Mouse (Mus musculus) limb, embryonic 14.5 days (tissue): ENCODE data around the gene Nek2. TPM values are rescaled to one million over a fixed set of nuclear protein-coding genes. Genes with fewer than 3 reads are reported as not detected.

Experiments
- ATAC-seq: fragments of 200-750 bp; cut with Nextera tagmentation; 2 replicates; pipeline ENCODE4 v1.8.0; 2017; ENCODE audit warnings: low read depth, moderate number of reproducible peaks, moderate TSS enrichment; ENCODE audit not compliant: low FRiP score
- DNase-seq: peaks from one replicate; pipeline ENCODE4 v3.0.0-alpha.2; 2015; ENCODE audit warnings: low spot score
- H3K27ac ChIP-seq: fragments of 300-500 bp; sonication (generic); replicated peaks from 2 replicates; pipeline ENCODE4 v1.5.1; 2014; ENCODE audit warnings: low read depth, mild to moderate bottlenecking, low read length, moderate library complexity, mixed read lengths
- H3K27me3 ChIP-seq: fragments of 300-500 bp; sonication (generic); 2 replicates; pipeline ENCODE4 v1.6.1; 2014; ENCODE audit warnings: low read length, mixed read lengths; ENCODE audit not compliant: control insufficient read depth, insufficient read depth
- H3K36me3 ChIP-seq: fragments of 300-500 bp; sonication (generic); 2 replicates; pipeline ENCODE4 v1.6.1; 2014; ENCODE audit warnings: mild to moderate bottlenecking, low read length, moderate library complexity, mixed read lengths; ENCODE audit not compliant: control insufficient read depth, insufficient read depth
- H3K4me1 ChIP-seq: fragments of 300-500 bp; sonication (generic); 2 replicates; pipeline ENCODE4 v1.6.1; 2014; ENCODE audit warnings: antibody characterized with exemption, low read length, mixed read lengths; ENCODE audit not compliant: control insufficient read depth, insufficient read depth
- H3K4me2 ChIP-seq: fragments of 300-500 bp; sonication (generic); replicated peaks from 2 replicates; pipeline ENCODE4 v1.6.1; 2014; ENCODE audit warnings: low read depth, mild to moderate bottlenecking, low read length, moderate library complexity; ENCODE audit not compliant: severe bottlenecking
- H3K4me3 ChIP-seq: fragments of 300-500 bp; sonication (generic); replicated peaks from 2 replicates; pipeline ENCODE4 v1.5.1; 2014; ENCODE audit warnings: low read length
- H3K9ac ChIP-seq: fragments of 300-500 bp; sonication (generic); 2 replicates; pipeline ENCODE4 v1.6.1; 2014; ENCODE audit warnings: mild to moderate bottlenecking, low read depth, low read length, moderate library complexity; ENCODE audit not compliant: severe bottlenecking
- H3K9me3 ChIP-seq: fragments of 300-500 bp; sonication (generic); 2 replicates; pipeline ENCODE4 v1.6.1; 2016; ENCODE audit warnings: low read length; ENCODE audit not compliant: control insufficient read depth
- POLR2A ChIP-seq: fragments of 200-500 bp; IDR thresholded peaks from 2 replicates; pipeline ENCODE4 v1.8.0; 2012; ENCODE audit warnings: inconsistent platforms, mild to moderate bottlenecking, moderate library complexity, borderline replicate concordance; ENCODE audit not compliant: insufficient read depth, insufficient read length; ENCODE audit errors: extremely low read depth
- WGBS: fragments of 180-500 bp; shearing (Covaris S2); extraction: QIAGEN DNeasy Blood & Tissue Kit; methylation state at CpG from one replicate; pipeline ENCODE4 v1.1.7; 2014; 5-methylcytosine and 5-hydroxymethylcytosine counted together
- polyA plus RNA-seq, 2 experiments: library from polyadenylated mRNA; depleted of rRNA in 1 of 2; stranded (reverse) in 1 of 2; unstranded in 1 of 2; fragments of >200 nt; fragmentation: Nextera tagmentation in 1 of 2; extraction: Ambion mirVana in 1 of 2; gene quantifications; 2 replicates each; pipeline versions ENCODE4 v1.2.1 to v1.2.3; 2012 to 2014

The Nek2 gene
- polyA plus RNA-seq (2012; rRNA removed) = 11.4 and 12.8 TPM in 2 replicates
- polyA plus RNA-seq (2014; fragmentation: Nextera tagmentation; extraction: Ambion mirVana) = 25.8 and 26.2 TPM in 2 replicates

GRCm38 (mm10) chr1:191821326-191822091 lies at the start of gene Nek2:
TSS of gene Nek2 (plus strand) at chr1:191821444.
- Histone ChIP-seq H3K9me3 (no peaks in the 10 kb centered on the region), H3K36me3 (peaks cover 26% of the 10 kb centered on the region), H3K4me1 (peaks cover 5% of the 10 kb centered on the region; the same call in 1 of the 2 replicates), H3K27me3 (no peaks in the 10 kb centered on the region), H3K9ac (peak within 1 kb of the TSS; percentile 68), H3K27ac (peak within 1 kb of the TSS; percentile 67; the same call in 1 of the 2 replicates), H3K4me3 (peak within 1 kb of the TSS; percentile 83), H3K4me2 (peak within 1 kb of the TSS; percentile 87)
- TF ChIP-seq POLR2A = peak; percentile 57; the same call in 1 of the 2 replicates
- ATAC-seq (peak; percentile 95), DNase-seq (peak; percentile 99)
- WGBS = under 1% methylated on average over 78 of the region's 79 CpGs

- Histone ChIP-seq H3K27me3 (no peaks in the 10 kb centered on the region), H3K9ac (no peak overlapping the region), H3K9me3 (no peaks in the 10 kb centered on the region), H3K27ac (no peak overlapping the region), H3K4me3 (no peak overlapping the region), H3K36me3 (peaks cover 54% of the 10 kb centered on the region), H3K4me1 (no peaks in the 10 kb centered on the region), H3K4me2 (no peak overlapping the region)
- 65% methylated on average over 5 of the region's 5 CpGs for WGBS
- no peak for ATAC-seq
- no peak for TF ChIP-seq POLR2A
- DNase-seq = no peak
These were observed 47.1 kb upstream of the Nek2 start for GRCm38 (mm10) chr1:191774106-191774505.

GRCm38 (mm10) chr1:191775116-191775515 lies 46.1 kb upstream of the Nek2 start:
- H3K36me3 ChIP-seq = peaks cover 59% of the 10 kb centered on the region
- WGBS = 92% methylated on average over 8 of the region's 8 CpGs
- no peaks in the 10 kb centered on the region for H3K4me1 ChIP-seq
- TF ChIP-seq POLR2A = no peak
- DNase-seq = no peak
- H3K9me3 ChIP-seq = no peaks in the 10 kb centered on the region
- no peaks in the 10 kb centered on the region for H3K27me3 ChIP-seq
- H3K27ac ChIP-seq = no peak overlapping the region
- H3K9ac ChIP-seq = no peak overlapping the region
- no peak overlapping the region for H3K4me2 ChIP-seq
- H3K4me3 ChIP-seq = no peak overlapping the region
- no peak for ATAC-seq

GRCm38 (mm10) chr1:191777521-191777920 lies 43.7 kb upstream of the Nek2 start:
- no peaks in the 10 kb centered on the region for H3K27me3 ChIP-seq
- no peaks in the 10 kb centered on the region for H3K9me3 ChIP-seq
- peaks cover 62% of the 10 kb centered on the region for H3K36me3 ChIP-seq
- no peak overlapping the region for H3K27ac ChIP-seq
- H3K4me3 ChIP-seq = no peak overlapping the region
- no peaks in the 10 kb centered on the region for H3K4me1 ChIP-seq
- TF ChIP-seq POLR2A = no peak
- H3K4me2 ChIP-seq = no peak overlapping the region
- H3K9ac ChIP-seq = no peak overlapping the region
- ATAC-seq (no peak), DNase-seq (no peak)
- WGBS = 55% methylated on average over 8 of the region's 8 CpGs

GRCm38 (mm10) chr1:191780470-191780869 lies 40.8 kb upstream of the Nek2 start:
- H3K4me2 ChIP-seq = no peak overlapping the region
- ATAC-seq (no peak), DNase-seq (no peak)
- peaks cover 41% of the 10 kb centered on the region for H3K36me3 ChIP-seq
- no peak for TF ChIP-seq POLR2A
- 100% methylated on average over 1 of the region's 1 CpGs for WGBS
- no peak overlapping the region for H3K9ac ChIP-seq
- no peaks in the 10 kb centered on the region for H3K9me3 ChIP-seq
- H3K4me1 ChIP-seq = no peaks in the 10 kb centered on the region
- no peaks in the 10 kb centered on the region for H3K27me3 ChIP-seq
- no peak overlapping the region for H3K4me3 ChIP-seq
- no peak overlapping the region for H3K27ac ChIP-seq
